Mouse (Mus musculus): ENCODE measurements around the gene Cd34. TPM values are rescaled to one million over a fixed set of nuclear protein-coding genes. Genes with fewer than 3 reads are reported as not detected.

Gene Cd34
- total RNA-seq, 2 experiments from 2014 or later = 39.8 to 41.4 TPM

DNA sequence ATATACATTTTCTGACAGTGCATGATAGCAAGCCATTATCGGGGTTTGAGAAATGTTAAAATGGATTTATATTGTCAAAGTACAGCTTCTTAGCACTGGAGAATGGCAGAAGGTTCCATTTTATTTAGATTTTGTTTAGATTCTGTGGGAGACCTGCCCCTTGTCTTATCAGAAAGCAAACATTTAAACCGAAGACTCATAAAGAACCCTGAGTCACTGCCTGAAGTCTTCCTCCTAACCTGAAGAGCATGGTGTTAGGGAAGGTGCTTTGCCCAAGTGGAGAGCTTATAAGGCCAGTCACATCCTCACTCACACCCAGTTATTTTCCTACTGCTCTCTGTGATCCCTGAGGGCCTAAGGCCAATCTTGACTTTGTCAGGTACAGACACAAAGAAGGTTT, 18.4 kb downstream of the Cd34 start:
- intact Hi-C loops (cut with DNase I) = loop anchor here (10.0 kb wide), 1 partner anchor 332 kb away; no protein-coding TSS in a partner anchor
- DNase-seq = no peak

DNA sequence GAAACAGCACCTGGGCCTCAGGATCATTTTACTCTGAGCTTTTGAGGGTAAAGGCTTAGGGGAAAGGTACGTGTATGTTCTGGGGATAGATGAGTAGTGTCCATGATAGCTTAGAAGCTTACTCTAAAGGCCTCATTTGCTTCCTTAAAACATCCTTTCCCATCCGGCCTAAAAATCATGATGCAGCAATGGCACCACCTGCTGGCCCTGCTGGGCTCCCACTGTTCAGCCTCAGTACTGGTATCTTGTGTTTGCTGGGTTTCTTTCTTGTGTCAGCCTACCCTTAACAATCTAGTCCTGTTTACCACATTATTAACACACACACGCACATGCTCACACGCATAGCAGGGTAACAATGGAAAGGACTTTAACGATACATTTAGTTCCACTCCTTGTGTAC, 23.6 kb downstream of the Cd34 start:
- peak; percentile 45 to 52 for DNase-seq
- intact Hi-C loops (cut with DNase I) = loop anchor here (1.0 kb wide), 1 partner anchor 83 kb away; no protein-coding TSS in a partner anchor

DNA sequence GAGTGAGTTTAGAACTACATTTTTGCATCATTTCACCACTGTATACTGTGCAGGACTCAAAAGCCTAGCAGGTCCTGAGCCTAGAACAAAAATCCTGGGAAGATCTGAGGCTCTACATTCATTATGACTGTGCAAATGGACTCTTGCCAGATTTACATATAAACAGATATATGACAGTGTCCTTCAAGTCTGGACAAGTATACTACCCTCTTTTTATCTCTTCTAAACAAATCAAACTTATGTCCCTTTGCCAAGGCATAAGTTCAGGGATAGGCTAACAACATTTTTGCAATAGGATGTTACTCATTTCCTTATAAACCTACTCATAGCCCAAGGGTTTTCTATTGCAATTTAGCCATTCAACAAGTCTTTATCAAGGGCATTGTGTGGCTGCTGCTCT, 24.1 kb downstream of the Cd34 start:
- intact Hi-C loops (cut with DNase I) = loop anchor here (1.0 kb wide), 1 partner anchor 83 kb away; no protein-coding TSS in a partner anchor
- DNase-seq = no peak

DNA sequence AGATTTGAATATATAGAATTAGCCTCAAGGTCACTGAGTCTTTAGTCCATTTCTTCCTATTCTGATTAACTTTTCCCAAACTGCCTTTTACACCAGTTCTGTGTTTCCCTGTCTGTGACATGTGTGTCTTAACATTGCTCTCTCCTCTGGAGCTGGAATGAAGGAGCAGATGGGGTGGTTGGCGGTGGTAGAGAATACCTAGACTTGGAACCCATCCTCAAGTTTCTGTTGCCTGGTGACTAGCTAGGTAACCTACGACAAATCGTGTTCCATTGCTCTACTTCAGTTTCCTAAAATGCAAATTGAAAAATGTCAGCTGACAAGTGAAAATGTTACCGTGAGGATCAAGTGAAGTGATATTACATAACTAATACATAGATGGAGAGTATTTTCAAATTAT, 33.4 kb downstream of the Cd34 start:
- no peak for DNase-seq
- intact Hi-C loops (cut with DNase I) = loop anchor here (10.0 kb wide), 1 partner anchor 163 kb away; the partner anchor contains the start of gene Cr1l

DNA sequence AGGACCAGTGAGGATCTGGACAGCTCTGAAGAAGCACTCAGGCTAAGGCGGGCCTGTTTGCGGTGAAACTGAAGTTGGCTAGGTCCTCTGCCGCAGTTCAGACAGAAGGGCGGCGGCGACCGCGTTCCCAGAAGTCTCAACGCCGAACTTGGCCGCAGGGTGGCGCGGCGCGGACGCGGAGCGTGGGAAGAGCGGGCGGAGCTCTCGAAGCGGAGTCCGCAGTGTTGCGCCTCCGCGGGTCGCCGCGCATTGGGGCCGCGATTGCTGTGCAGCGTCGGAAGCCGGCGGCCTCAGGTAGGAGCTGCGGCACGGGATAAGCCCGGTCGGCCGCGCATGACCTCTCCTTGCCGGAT, 37.5 kb downstream of the Cd34 start:
- DNase-seq = peak; percentile 88 to 91
- intact Hi-C loops (cut with DNase I) = loop anchor here (2.0 to 10.0 kb wide), 3 partner anchors 41 to 159 kb away; partner anchors contain the start of gene Cr1l

DNA sequence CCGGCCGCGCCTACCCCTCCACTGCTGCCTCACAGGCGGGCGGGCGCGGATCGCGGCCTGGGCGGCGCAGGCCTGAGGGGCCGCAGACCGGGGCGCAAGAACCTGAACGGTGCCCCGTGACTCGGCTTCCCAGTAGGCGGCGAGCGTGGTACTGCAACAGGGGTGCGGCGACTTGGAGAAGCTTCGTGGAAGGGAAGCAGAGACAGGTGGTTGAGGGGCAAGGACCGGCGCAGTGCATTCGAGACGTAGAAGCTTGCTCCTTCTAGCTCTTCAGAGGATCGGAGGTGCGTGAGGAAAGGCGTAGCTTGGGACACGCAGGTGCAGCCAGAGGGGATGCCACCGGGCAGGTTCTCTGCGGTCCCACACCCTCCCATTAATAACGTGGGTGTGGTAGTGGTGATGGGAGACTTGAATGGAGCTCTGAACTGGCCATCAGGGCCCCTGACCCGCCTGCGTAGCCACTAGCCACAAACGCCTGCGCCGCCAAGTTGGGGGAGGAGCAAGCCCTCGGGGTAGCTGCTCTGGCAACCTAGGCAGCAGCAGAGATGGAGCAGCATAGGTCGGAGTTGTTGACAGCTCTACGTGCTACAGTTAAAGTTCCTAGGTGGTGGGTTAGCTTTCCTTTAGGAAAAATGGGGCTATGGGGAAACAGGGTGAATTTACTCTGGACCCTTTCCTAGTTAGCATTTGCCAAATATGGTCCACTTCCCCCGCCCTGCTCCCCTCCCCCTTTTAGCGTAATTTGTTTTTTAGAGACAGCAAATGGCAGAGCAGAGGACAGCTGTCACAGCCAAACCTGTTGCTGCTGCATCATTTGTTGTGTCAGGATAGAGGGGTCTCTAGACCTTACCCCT, 38.1 kb downstream of the Cd34 start:
- DNase-seq = peak; percentile 68 to 74
- intact Hi-C loops (cut with DNase I) = loop anchor here (2.0 to 10.0 kb wide), 3 partner anchors 40 to 158 kb away; partner anchors contain the start of gene Cr1l

DNA sequence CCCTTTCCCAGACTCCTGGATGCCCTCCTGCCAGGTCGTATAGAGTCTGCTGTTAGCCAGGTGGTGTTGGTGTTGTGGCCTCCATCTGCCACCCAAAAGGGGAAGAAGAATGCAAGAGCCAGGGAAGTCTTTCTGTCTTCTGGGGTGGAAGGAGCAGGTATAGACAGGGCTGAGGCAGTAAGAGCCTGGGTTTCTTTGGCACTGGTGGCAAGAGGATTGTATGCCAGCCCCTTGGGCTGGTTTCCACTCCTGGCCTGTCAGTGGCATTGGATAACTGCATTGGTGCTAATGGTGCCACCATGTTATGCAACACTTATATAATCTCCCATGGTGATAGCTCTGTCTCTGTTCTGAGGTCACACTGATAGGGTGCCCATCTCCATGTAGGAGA, 38.7 kb downstream of the Cd34 start:
- DNase-seq = peak; percentile 19 to 53
- intact Hi-C loops (cut with DNase I) = loop anchor here (2.0 to 10.0 kb wide), 3 partner anchors 39 to 157 kb away; partner anchors contain the start of gene Cr1l

DNA sequence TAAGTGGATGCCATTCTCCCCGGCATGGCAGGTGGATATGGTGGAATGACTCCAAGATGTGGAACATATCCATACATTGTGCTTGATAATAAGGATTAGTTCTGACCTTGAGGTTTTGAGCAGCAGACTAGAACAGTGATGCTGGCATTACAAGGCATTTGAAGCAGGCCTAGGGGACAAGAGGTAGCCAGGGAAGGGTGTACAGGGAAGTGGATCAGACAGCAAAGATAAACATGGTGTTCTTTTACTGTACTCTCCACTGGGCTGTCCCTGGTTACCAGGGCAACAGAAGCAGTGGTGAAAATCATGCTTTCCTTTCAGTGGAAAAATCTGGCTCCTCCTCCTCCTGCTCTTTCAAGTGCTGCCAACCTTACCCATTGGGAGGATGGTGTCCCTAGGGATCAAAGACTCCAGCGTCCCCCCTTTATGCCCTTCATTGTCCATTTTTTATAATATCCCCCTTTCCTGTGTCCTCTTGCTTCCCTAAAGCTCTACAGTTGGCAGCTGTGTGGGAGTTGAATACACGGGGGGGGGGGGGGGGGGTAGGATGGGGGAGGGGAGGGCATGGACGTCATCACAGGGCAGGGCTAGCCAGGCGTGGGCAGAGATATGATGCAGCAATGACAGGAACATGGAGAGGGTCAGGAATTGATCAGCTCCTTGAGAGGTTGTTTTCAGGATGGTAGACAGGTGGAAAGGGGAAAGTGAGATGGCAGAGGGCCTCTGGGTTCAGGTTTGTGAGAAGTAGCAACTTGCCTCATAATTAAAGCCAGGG, 39.5 kb downstream of the Cd34 start:
- intact Hi-C loops (cut with DNase I) = loop anchor here (2.0 to 10.0 kb wide), 3 partner anchors 39 to 157 kb away; partner anchors contain the start of gene Cr1l
- DNase-seq = no peak

DNA sequence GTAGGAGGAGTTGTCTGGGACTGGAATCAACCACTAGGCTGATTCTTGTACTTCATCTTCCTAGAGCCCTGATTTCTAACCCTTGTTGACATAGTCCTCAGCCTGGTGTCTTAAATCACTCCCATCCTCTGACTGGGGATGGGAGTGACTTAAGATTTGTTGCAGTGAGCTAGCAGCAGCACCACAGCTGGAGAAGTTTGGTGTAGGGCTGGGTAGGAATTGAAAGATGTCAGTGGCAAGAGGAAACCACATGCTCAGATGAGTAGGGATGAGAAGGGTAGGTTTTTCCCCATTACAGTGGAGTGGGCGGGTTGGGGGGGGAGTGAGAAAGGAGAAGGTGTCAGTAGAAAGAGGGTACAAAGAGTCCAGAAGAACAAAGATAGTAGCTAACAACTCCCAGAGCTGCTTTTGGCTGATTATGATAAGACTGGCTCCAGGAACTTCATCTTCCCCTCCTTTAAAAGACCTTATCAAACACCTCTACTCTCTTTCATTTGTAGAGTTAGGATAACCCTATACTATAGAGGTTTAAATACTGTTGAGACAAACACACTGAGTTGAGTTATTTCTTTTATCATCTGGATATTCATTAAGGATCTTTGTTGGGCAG, 42.3 kb downstream of the Cd34 start:
- DNase-seq = no peak
- intact Hi-C loops (cut with DNase I) = no loop called here

DNA sequence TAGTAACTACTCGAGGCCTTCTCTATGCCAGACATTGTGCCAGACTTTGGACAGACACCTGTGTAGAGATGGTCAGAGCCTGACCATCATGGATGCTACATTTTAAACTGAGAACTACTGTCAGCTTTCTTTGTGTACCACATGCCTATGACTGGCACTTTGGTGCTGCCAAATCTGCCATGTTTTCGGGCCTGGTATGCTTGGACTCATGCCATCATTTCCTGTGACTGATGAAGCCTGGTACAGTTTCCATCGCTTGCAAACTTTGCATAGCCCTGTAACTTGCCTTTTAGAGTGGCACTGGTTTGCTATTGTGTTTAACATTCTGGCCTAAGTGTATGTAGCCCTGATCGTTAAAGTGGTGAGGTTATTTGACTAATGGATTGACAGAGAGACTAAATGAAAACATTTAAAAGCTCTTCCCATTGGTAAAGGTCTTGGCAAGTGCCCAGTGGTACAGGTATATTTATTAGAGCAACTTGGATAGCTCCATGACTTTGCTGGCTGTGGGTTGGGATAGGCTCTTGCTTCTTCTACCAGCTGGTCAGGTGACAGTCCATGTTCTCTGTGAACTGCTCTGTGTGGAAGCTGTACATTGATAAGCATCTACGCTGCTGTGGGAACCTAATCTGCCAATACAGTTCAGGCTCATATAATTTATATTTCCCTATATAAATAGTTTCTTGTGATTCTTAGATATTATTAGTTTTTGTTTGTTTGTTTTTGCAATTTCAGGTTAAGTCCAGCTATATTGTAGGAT, 44.5 kb downstream of the Cd34 start:
- DNase-seq = no peak
- intact Hi-C loops (cut with DNase I) = no loop called here

DNA sequence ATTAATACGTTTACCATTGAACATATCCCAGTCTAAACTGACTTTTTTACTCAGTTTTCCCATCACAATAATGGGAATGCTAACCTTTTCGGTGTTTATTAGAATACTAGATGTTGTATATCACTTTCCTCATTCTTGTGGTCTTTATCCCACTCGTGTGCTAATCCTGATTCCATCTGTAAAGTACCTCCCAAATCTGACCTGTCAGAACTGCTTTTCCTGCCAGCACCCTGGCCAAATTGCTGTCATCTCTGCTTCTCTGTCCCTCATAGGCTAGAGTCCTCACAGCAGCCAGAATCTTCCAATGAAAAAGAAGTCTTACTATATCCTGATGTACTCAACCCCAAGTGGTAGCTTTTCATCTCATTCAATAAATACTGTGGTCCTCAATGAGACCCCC, 46.3 kb downstream of the Cd34 start:
- no peak for DNase-seq
- intact Hi-C loops (cut with DNase I) = no loop called here

DNA sequence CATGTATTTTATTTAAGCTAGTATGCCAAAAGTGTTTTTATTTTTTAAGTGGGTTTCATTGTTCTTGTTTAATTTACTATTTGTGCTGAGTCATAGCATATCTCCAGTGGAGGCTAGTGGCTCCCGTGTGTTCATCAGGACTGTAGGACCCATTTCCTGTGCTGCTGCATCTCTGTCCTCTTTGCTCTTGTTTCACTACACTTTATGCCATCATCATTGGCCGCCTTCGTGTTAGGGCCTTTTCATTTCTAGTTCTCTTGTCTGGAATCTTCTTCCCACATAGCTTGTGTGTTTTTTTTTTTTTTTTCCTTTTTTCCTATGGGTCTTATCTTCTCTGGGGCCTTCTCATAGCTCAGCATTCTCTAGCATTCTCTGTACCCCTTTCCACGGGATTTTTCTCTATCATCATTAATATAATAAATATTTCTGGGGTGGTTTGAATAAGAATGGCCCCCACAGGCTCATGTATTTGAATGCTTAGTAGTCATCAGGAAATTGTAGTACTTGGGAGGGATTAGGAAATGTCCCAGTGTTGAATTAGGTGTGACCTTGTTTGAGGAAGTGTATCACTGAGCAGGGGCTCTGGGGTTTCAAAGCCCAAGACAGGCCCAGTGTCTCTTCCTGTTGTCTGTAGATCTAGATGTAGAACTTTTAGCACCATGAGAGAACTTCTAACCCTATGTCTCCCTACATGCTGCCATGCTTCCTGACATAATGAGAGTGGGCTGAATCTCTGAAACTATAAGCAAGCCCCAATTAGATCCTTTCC, 47.0 kb downstream of the Cd34 start:
- no peak for DNase-seq
- intact Hi-C loops (cut with DNase I) = no loop called here

DNA sequence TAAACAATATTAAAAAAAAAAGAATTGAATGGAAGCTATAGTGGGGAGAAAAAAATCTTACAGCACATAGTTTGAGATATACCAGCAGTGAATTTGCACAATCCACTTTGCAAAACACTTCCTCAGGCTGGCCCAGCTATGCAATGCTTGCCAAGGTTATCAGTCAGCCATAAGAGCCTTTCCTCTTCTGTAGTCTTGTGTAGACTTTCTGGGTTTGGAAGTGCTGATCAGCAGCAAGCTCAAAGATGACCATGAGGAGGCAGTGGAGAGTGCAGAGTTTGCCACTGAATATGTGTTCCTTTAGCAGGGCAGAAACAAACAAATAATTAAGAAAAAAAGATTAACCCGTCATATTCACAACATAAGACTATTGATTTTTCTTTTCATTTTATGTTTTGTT, 50.4 kb downstream of the Cd34 start:
- intact Hi-C loops (cut with DNase I) = no loop called here
- DNase-seq = no peak

DNA sequence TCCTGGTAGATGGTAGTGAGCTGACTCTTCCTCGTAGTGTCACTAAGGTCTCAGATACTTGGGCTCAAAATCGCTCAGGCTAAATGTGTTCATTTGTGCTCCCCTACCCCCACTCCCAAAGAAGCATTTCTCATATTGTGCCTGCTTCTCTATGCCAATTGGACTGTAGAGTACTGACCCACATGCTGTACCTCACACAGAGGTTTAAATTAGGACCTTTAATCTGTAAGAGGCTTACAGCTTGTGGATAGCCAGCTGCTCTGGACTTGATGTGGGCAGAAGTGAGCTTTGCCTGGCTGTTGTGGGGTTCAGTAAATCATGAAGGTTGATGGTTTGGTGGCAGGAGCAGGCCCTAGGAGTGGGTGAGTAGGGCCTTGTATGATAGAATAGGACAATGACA, 52.4 kb downstream of the Cd34 start:
- no peak for DNase-seq
- intact Hi-C loops (cut with DNase I) = no loop called here

DNA sequence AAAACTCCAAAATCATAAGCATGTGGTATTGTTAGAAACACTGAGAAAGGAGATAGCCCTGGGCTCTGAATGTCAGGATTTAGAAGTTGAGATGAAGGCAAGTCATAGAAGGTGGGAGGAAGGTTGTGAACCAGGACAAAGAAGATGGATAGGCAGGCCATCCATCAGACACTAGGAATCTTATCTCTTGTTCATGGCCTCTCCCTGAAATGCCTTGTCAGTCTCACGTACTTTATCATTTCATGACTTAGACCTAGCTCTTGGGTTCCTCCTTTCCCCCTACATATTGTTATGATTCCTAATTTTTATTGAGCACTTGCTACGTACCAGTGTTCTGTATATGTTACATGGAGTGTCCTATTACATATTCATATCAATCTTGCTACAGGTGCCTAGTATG, 53.0 kb downstream of the Cd34 start:
- intact Hi-C loops (cut with DNase I) = no loop called here
- DNase-seq = no peak

DNA sequence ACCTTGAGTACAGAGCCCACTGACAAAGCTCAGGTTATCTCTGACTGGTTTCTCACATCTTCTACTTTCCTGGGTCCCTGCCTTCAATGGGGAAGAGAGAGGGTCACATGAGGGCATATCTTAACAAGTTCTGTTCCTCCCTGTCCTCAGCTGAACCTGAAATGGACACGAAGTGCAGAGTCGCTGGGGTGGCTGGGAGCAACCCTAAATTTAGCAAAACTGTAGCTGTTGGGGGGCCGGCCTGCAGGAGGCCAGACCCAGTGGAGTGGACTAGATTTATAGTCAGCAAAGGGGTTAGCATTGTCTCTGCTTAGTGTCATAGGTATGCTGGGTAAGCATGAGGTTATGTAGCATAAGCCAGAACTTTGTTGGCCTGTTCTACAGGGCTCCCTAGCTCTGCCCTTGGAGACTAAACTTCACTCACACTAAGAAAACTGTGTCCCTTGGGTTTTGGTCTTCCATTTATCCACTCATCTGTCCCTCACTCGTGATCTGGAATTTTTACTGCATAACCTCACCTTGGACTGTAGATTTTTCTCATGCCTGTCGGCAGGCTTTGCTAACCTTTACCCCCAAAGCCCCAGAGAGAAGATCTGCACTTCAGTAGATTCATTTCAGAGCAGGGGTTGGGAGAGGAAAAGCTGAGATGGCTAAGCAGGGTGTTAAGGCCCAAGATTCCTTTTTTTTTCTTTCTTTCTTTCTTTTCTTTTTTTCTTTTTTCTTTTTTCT, 54.1 kb downstream of the Cd34 start:
- intact Hi-C loops (cut with DNase I) = no loop called here
- DNase-seq = no peak

DNA sequence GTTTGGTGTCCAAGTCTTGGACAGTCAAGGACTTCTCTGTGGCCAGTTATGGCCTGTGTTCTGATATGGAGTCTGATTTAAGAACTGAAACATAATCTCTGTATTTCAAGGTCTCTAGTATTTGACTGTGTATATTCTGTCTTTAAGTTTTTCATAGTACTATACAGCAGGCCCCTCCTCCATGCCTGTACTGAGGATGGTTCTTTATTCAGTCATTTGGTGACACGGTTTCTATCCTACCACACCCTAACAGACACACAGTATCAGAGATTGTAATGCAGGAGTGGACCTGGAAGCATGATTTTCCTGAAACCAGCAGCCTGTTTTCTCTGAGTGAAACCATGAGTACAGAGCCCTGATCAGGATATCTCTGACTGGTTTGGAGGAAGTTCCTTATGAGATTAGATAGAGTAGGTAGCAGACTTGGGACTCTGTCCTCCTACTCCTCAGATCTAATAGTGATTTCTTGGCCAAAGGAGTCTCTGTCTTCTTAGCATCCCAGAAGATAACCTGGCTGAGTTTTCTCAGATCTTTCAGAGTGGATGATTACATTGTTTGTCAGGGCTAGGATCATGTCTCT, 54.9 kb downstream of the Cd34 start:
- no peak for DNase-seq
- intact Hi-C loops (cut with DNase I) = no loop called here

DNA sequence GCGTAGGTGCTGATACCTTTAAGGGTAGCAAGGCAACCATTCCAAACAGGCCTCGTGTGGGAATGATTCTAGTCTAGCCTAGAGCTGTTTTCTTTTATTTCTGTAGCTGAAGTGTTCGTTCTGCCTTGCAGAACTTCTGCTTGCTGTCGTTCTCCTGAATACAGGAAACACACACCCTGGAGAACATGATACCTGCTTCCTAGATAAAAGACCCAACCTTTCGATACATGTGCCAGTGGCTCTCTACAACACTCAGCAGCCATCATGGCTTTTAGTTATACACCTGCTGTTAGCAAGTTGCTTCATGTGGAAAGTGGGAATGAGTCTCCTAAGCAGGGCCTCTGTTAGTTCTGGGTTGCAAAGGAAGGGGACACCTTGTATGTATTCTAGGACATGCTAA, 55.6 kb downstream of the Cd34 start:
- intact Hi-C loops (cut with DNase I) = no loop called here
- DNase-seq = no peak
